Mouse (Mus musculus): ENCODE results near the gene Grip1.
A peak's percentile ranks its signal among the peaks of the same experiment; 100 is the strongest.

Grip1 gene

GRCm38 (mm10) chr10:120044714-120045234, 591.1 kb downstream of the Grip1 start:
- no peak for DNase-seq (ENCODE audit: low spot score in 2 of 2)

- no peak for DNase-seq (ENCODE audit: low spot score in 2 of 2)
These were observed 607.1 kb downstream of the Grip1 start for GRCm38 (mm10) chr10:120060579-120061237.

GRCm38 (mm10) chr10:120061238-120062130, 607.9 kb downstream of the Grip1 start:
- DNase-seq (ENCODE audit: low spot score in 2 of 2), result no peak

GRCm38 (mm10) chr10:120064424-120064823, 610.8 kb downstream of the Grip1 start:
- DNase-seq (ENCODE audit: low spot score in 2 of 2), result peak; percentile 35 to 50

GRCm38 (mm10) chr10:120066319-120066718, 612.7 kb downstream of the Grip1 start:
- DNase-seq (ENCODE audit: low spot score in 2 of 2), result no peak

GRCm38 (mm10) chr10:120077850-120078249, 624.2 kb downstream of the Grip1 start:
- DNase-seq (ENCODE audit: low spot score in 2 of 2), result no peak

- DNase-seq (ENCODE audit: low spot score in 2 of 2), result no peak
These were observed 638.9 kb downstream of the Grip1 start for GRCm38 (mm10) chr10:120092548-120092947.

GRCm38 (mm10) chr10:120095136-120095535, 641.5 kb downstream of the Grip1 start:
- DNase-seq (ENCODE audit: low spot score in 2 of 2), result no peak

- DNase-seq (ENCODE audit: low spot score in 2 of 2), result no peak
These were observed 642.1 kb downstream of the Grip1 start for GRCm38 (mm10) chr10:120095716-120096115.

GRCm38 (mm10) chr10:120097564-120097963, 643.9 kb downstream of the Grip1 start:
- DNase-seq (ENCODE audit: low spot score in 2 of 2), result no peak

GRCm38 (mm10) chr10:120100806-120101205, 647.2 kb downstream of the Grip1 start:
- no peak for DNase-seq (ENCODE audit: low spot score in 2 of 2)

GRCm38 (mm10) chr10:120111691-120112319, 658.2 kb downstream of the Grip1 start:
- no peak for DNase-seq (ENCODE audit: low spot score in 2 of 2)

- peak; percentile 99 for DNase-seq (ENCODE audit: low spot score in 2 of 2)
These were observed 659.1 kb downstream of the Grip1 start, which contains the start of gene Helb for GRCm38 (mm10) chr10:120112507-120113396. Gene Helb (minus strand): TSS chr10:120112987.

- peak in 1 of 2 experiments; percentile 17 for DNase-seq (ENCODE audit: low spot score in 2 of 2)
These were observed 659.9 kb downstream of the Grip1 start for GRCm38 (mm10) chr10:120113482-120113881.

GRCm38 (mm10) chr10:120113980-120114379, 660.4 kb downstream of the Grip1 start:
- no peak for DNase-seq (ENCODE audit: low spot score in 2 of 2)

- DNase-seq (ENCODE audit: low spot score in 2 of 2), result no peak
These were observed 660.9 kb downstream of the Grip1 start for GRCm38 (mm10) chr10:120114493-120114892.

GRCm38 (mm10) chr10:120115249-120115648, 661.6 kb downstream of the Grip1 start:
- no peak for DNase-seq (ENCODE audit: low spot score in 2 of 2)

- DNase-seq (ENCODE audit: low spot score in 2 of 2), result no peak
These were observed 670.1 kb downstream of the Grip1 start for GRCm38 (mm10) chr10:120123721-120124120.

- DNase-seq (ENCODE audit: low spot score in 2 of 2), result peak; percentile 69 to 80
These were observed 671.3 kb downstream of the Grip1 start for GRCm38 (mm10) chr10:120124801-120125464.

- DNase-seq (ENCODE audit: low spot score in 2 of 2), result no peak
These were observed 671.8 kb downstream of the Grip1 start for GRCm38 (mm10) chr10:120125465-120125857.
